Mouse (Mus musculus) forebrain, embryonic 11.5 days (tissue): ENCODE results near the gene Gm8369. TPM values are rescaled to one million over a fixed set of nuclear protein-coding genes. Genes with fewer than 3 reads are reported as not detected.
"Not testable (repeated sequence)": the region's sequence is repeated elsewhere in the genome, so short reads cannot be mapped to it uniquely, and the experiment has no call there.

Source experiments
- ATAC-seq: fragments of 200-750 bp; cut with Nextera tagmentation; replicated peaks from 2 replicates; pipeline ENCODE4 v1.8.0; 2017; ENCODE audit warnings: moderate TSS enrichment; ENCODE audit not compliant: low FRiP score
- DNase-seq: peaks from one replicate; pipeline ENCODE4 v3.0.0-alpha.2; 2017; ENCODE audit warnings: low spot score
- H3K27ac ChIP-seq: fragments of 300-500 bp; sonication (generic); 2 replicates; pipeline ENCODE4 v1.5.1; 2014; ENCODE audit warnings: low read depth, low read length
- H3K27me3 ChIP-seq: fragments of 300-500 bp; sonication (generic); 2 replicates; pipeline ENCODE4 v1.6.1; 2014; ENCODE audit warnings: mild to moderate bottlenecking, low read length, mixed read lengths; ENCODE audit not compliant: control insufficient read depth, insufficient read depth
- H3K36me3 ChIP-seq: fragments of 300-500 bp; sonication (generic); 2 replicates; pipeline ENCODE4 v1.6.1; 2014; ENCODE audit warnings: mild to moderate bottlenecking, low read length, moderate library complexity, mixed read lengths; ENCODE audit not compliant: control insufficient read depth, insufficient read depth
- H3K4me1 ChIP-seq: fragments of 300-500 bp; sonication (generic); replicated peaks from 2 replicates; pipeline ENCODE4 v1.6.1; 2014; ENCODE audit warnings: low read length, mixed read lengths; ENCODE audit not compliant: control insufficient read depth, insufficient read depth
- H3K4me2 ChIP-seq: fragments of 300-500 bp; sonication (generic); 2 replicates; pipeline ENCODE4 v1.6.1; 2014; ENCODE audit warnings: low read depth, mild to moderate bottlenecking, low read length, moderate library complexity, mixed read lengths; ENCODE audit not compliant: severe bottlenecking
- H3K4me3 ChIP-seq: fragments of 300-500 bp; sonication (generic); 2 replicates; pipeline ENCODE4 v1.5.1; 2014; ENCODE audit warnings: low read depth, low read length
- H3K9ac ChIP-seq: fragments of 300-500 bp; sonication (generic); 2 replicates; pipeline ENCODE4 v1.6.1; 2014; ENCODE audit warnings: low read length
- H3K9me3 ChIP-seq: fragments of 300-500 bp; sonication (generic); 2 replicates; pipeline ENCODE4 v1.6.1; 2016; ENCODE audit warnings: low read length, mixed read lengths; ENCODE audit not compliant: control insufficient read depth
- WGBS: fragments of 180-500 bp; shearing (Covaris S2); extraction: QIAGEN DNeasy Blood & Tissue Kit; methylation state at CpG from one replicate; pipeline ENCODE4 v1.1.7; 2014; 5-methylcytosine and 5-hydroxymethylcytosine counted together
- polyA plus RNA-seq: library from polyadenylated mRNA; unstranded; fragments of >200 nt; fragmentation: Nextera tagmentation; extraction: Ambion mirVana; gene quantifications from 2 replicates; pipeline ENCODE4 v1.2.1, GENCODE M21; 2014

Gm8369 gene
- polyA plus RNA-seq, 1 experiment from 2014 or later = not detected

DNA sequence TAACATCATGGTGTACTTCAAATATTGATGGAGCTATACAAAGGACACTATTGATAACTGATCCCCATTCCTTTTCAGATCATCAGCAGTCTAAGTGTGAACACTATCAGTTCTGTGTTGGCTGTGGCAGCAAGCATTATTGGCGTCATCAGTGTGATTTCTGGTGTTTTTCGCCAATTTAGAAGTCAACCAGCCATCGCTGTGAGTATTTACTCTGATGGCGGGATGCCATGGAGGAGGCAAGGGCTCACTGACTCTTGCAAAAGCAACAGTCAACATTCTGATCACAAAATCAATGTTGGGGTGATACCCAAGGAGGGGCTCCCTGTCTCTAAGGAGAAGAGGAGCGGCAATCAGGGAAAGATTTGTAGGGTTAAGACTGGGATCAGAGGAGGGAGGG lies 69.0 kb downstream of the Gm8369 start:
- ATAC-seq (no peak), DNase-seq (no peak)
- Histone ChIP-seq H3K27ac (no peak overlapping the region), H3K9ac (no peak overlapping the region), H3K27me3 (no peaks in the 10 kb centered on the region), H3K9me3 (no peaks in the 10 kb centered on the region), H3K4me3 (no peak overlapping the region), H3K36me3 (no peaks in the 10 kb centered on the region), H3K4me1 (no peaks in the 10 kb centered on the region), H3K4me2 (no peak overlapping the region)
- 93% methylated on average over 5 of the region's 5 CpGs for WGBS

GRCm38 (mm10) chr19:11559560-11559959 lies 73.8 kb downstream of the Gm8369 start:
- ATAC-seq, H3K36me3 ChIP-seq, H3K4me2 ChIP-seq, H3K4me1 ChIP-seq, DNase-seq, H3K9ac ChIP-seq, H3K27ac ChIP-seq, H3K27me3 ChIP-seq, H3K4me3 ChIP-seq, H3K9me3 ChIP-seq: not testable (repeated sequence)

Other genes with a start within 250 kb of the Gm8369 start
- gene Ms4a1, start 219.7 kb upstream of the Gm8369 start, polyA plus RNA-seq = not detected in 2 replicates
- gene Ms4a5, start 202.1 kb upstream of the Gm8369 start, polyA plus RNA-seq = not detected in 2 replicates
- not detected in 2 replicates for gene Ms4a14, start 171.5 kb upstream of the Gm8369 start, polyA plus RNA-seq
- 0.56 and 1.0 TPM in 2 replicates for gene Ms4a7, start 149.8 kb upstream of the Gm8369 start, polyA plus RNA-seq
- 1.6 and 1.7 TPM in 2 replicates for gene Ms4a4a, start 110.4 kb upstream of the Gm8369 start, polyA plus RNA-seq
- not detected in 2 replicates for gene Ms4a4c, start 81.2 kb upstream of the Gm8369 start, polyA plus RNA-seq
- gene Ms4a4b, start 42.4 kb upstream of the Gm8369 start, polyA plus RNA-seq = not detected in 2 replicates
- 1.5 and 2.4 TPM in 2 replicates for gene Ms4a6c, start 16.6 kb upstream of the Gm8369 start, polyA plus RNA-seq
- gene Ms4a6b, start 30.6 kb downstream of the Gm8369 start, polyA plus RNA-seq = 2.2 and 2.6 TPM in 2 replicates
- 0.24 and 0.29 TPM in 2 replicates for gene Ms4a4d, start 50.9 kb downstream of the Gm8369 start, polyA plus RNA-seq
- gene Ms4a6d, start 118.9 kb downstream of the Gm8369 start, polyA plus RNA-seq = 1.8 and 2.2 TPM in 2 replicates
- not detected in 2 replicates for gene Ms4a2, start 137.8 kb downstream of the Gm8369 start, polyA plus RNA-seq
- gene Ms4a3, start 154.9 kb downstream of the Gm8369 start, polyA plus RNA-seq = not detected in 2 replicates
- not detected in 2 replicates for gene Oosp2, start 174.6 kb downstream of the Gm8369 start, polyA plus RNA-seq
- not detected in 2 replicates for gene Oosp1, start 205.2 kb downstream of the Gm8369 start, polyA plus RNA-seq
- gene Oosp3, start 211.1 kb downstream of the Gm8369 start, polyA plus RNA-seq = not detected in 2 replicates